Mouse (Mus musculus) heart, embryonic 11.5 days (tissue): ENCODE results near the gene Dhdds. TPM values are rescaled to one million over a fixed set of nuclear protein-coding genes. Genes with fewer than 3 reads are reported as not detected.
A peak's percentile ranks its signal among the peaks of the same experiment; 100 is the strongest.

Source experiments
- ATAC-seq: fragments of 200-750 bp; cut with Nextera tagmentation; replicated peaks from 2 replicates; pipeline ENCODE4 v1.8.0; 2017; ENCODE audit warnings: moderate library complexity; ENCODE audit not compliant: insufficient number of reproducible peaks, low FRiP score, low TSS enrichment
- H3K27ac ChIP-seq: fragments of 300-500 bp; sonication (generic); 2 replicates; pipeline ENCODE4 v1.5.1; 2014; ENCODE audit warnings: mild to moderate bottlenecking, low read depth, low read length
- H3K27me3 ChIP-seq: fragments of 300-500 bp; sonication (generic); 2 replicates; pipeline ENCODE4 v1.6.1; 2014; ENCODE audit warnings: mild to moderate bottlenecking, low read length, mixed read lengths; ENCODE audit not compliant: control insufficient read depth, insufficient read depth
- H3K36me3 ChIP-seq: fragments of 300-500 bp; sonication (generic); 2 replicates; pipeline ENCODE4 v1.6.1; 2014; ENCODE audit warnings: mild to moderate bottlenecking, low read length, moderate library complexity, mixed read lengths; ENCODE audit not compliant: control insufficient read depth, insufficient read depth
- H3K4me1 ChIP-seq: fragments of 300-500 bp; sonication (generic); 2 replicates; pipeline ENCODE4 v1.6.1; 2014; ENCODE audit warnings: low read length; ENCODE audit not compliant: control insufficient read depth, insufficient read depth
- H3K4me2 ChIP-seq: fragments of 300-500 bp; sonication (generic); 2 replicates; pipeline ENCODE4 v1.6.1; 2014; ENCODE audit warnings: mild to moderate bottlenecking, moderate library complexity
- H3K4me3 ChIP-seq: fragments of 300-500 bp; sonication (generic); 2 replicates; pipeline ENCODE4 v1.5.1; 2014; ENCODE audit warnings: low read depth, low read length
- H3K9ac ChIP-seq: fragments of 300-500 bp; sonication (generic); 2 replicates; pipeline ENCODE4 v1.6.1; 2014; ENCODE audit warnings: mild to moderate bottlenecking, low read depth, low read length, moderate library complexity
- H3K9me3 ChIP-seq: fragments of 300-500 bp; sonication (generic); replicated peaks from 2 replicates; pipeline ENCODE4 v1.6.1; 2016; ENCODE audit warnings: low read length; ENCODE audit not compliant: control insufficient read depth
- WGBS: fragments of 180-500 bp; shearing (Covaris S2); extraction: QIAGEN DNeasy Blood & Tissue Kit; methylation state at CpG from one replicate; pipeline ENCODE4 v1.1.7; 2014; ENCODE audit not compliant: insufficient replicate concordance; 5-methylcytosine and 5-hydroxymethylcytosine counted together
- polyA plus RNA-seq: library from polyadenylated mRNA; unstranded; fragments of >200 nt; fragmentation: Nextera tagmentation; extraction: Ambion mirVana; gene quantifications from 2 replicates; pipeline ENCODE4 v1.2.1, GENCODE M21; 2014

The Dhdds gene
- polyA plus RNA-seq, 1 experiment from 2014 or later: 35.3 TPM

- Histone ChIP-seq H3K4me3 (no peak overlapping the region), H3K4me2 (peak overlapping the region; percentile 2; the same call in 1 of the 2 replicates), H3K9me3 (no peaks in the 10 kb centered on the region), H3K27ac (peak overlapping the region; percentile 70), H3K9ac (peak overlapping the region; percentile 34; the same call in 1 of the 2 replicates), H3K4me1 (peaks cover 3% of the 10 kb centered on the region; the same call in 1 of the 2 replicates), H3K36me3 (no peaks in the 10 kb centered on the region), H3K27me3 (no peaks in the 10 kb centered on the region)
- ATAC-seq: no peak
- WGBS: 25% methylated on average over 7 of the region's 7 CpGs
Observed at GRCm38 (mm10) chr4:133929278-133929670, 71.4 kb downstream of the Dhdds start.

DNA sequence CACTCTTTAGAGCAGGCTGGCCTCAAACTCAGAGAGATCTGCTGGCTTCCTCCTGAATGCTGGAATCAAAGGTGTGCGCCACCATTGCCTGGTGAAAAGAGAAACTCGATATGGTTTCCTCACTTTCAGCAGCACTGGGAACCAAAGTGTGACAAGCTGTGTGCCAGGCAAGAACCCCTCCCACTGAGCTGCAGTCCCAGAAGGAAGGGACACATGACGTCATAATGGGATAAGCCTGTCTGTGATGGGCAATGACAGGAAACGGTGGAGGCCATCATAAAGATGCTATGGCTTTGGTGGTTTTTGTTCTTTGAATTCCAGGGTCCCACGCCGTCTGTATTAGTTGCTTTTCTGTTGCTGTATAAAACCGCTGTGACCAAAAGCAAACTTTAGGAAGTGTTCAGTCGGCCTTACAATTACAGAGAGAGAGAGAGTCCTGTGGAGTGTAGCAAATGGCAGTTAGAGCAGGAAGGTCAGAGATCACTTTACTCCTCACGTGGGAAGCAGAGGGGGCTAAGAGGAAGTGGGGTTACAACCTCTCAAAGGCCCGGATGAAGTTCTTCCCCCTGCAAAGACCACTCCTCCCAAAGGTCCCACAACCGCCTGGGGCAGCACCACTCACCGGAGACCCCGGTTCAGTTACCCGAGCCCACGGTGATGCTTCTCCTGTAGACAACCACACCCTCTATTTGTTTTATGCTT, 72.0 kb downstream of the Dhdds start:
- Histone ChIP-seq H3K4me2 (peak overlapping the region; percentile 2; the same call in 1 of the 2 replicates), H3K9me3 (no peaks in the 10 kb centered on the region), H3K4me3 (no peak overlapping the region), H3K27me3 (no peaks in the 10 kb centered on the region), H3K27ac (peak overlapping the region; percentile 70), H3K9ac (peak overlapping the region; percentile 34; the same call in 1 of the 2 replicates), H3K4me1 (peaks cover 3% of the 10 kb centered on the region; the same call in 1 of the 2 replicates), H3K36me3 (no peaks in the 10 kb centered on the region)
- ATAC-seq: no peak
- 44% methylated on average over 15 of the region's 15 CpGs for WGBS

DNA sequence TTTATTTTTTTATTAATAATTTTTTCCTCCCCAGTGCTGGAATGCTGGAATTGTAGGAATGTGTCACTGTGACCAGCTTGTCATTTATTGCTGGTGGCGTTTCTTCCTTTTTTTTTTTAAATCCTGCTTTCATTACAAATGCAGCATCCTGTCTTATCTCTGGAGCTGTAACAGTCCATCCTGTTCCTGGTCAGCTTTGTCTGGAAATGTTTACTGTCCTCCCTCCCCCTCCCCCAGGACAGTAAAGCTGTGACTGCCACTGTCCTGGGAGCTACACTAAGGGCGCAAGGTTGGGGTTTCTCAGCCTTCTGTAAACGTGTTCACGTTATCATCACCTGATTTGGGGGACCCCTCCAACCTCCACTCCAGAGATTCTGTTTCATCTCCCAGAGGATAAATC, 75.5 kb downstream of the Dhdds start:
- 44% methylated on average over 4 of the region's 4 CpGs for WGBS
- ATAC-seq: no peak
- no peak overlapping the region for H3K9ac ChIP-seq
- H3K4me2 ChIP-seq: no peak overlapping the region
- 0 out of 2 replicates have a peak overlapping the region, but pooled peaks have one; percentile 29 for H3K27ac ChIP-seq
- no peaks in the 10 kb centered on the region for H3K9me3 ChIP-seq
- H3K4me3 ChIP-seq: no peak overlapping the region
- peaks cover 3% of the 10 kb centered on the region; the same call in 1 of the 2 replicates for H3K4me1 ChIP-seq
- H3K36me3 ChIP-seq: no peaks in the 10 kb centered on the region
- H3K27me3 ChIP-seq: no peaks in the 10 kb centered on the region

DNA sequence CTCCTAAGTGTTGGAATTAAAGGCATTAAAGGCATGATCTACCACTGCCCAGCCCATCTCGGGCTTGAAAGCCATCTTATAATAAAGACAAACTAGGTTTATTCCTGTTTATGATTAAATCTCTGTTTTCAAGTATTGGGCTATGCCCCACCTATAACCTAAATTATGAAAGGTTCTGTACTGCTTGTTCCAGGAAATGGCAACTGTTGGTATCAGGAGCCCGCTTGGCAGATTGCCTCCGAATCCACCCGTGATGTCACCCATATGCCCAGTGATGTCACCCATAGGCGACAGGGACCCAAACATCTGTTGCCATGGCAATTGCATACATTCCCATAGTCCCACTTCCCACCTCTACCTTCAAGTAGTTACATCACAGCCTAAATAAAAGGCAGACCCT, 77.0 kb downstream of the Dhdds start:
- Histone ChIP-seq H3K27ac (no peak overlapping the region), H3K4me2 (no peak overlapping the region)
- WGBS: 92% methylated on average over 5 of the region's 5 CpGs

More for the DNA sequence above, 77.0 kb downstream of the Dhdds start:
- Histone ChIP-seq H3K36me3 (no peaks in the 10 kb centered on the region), H3K4me3 (no peak overlapping the region), H3K9ac (no peak overlapping the region), H3K9me3 (no peaks in the 10 kb centered on the region), H3K4me1 (peaks cover 3% of the 10 kb centered on the region; the same call in 1 of the 2 replicates), H3K27me3 (no peaks in the 10 kb centered on the region)
- ATAC-seq: no peak

Other genes with a start within 250 kb of the Dhdds start
- 26.7 and 34.2 TPM in 2 replicates for gene Arid1a, start 244.1 kb downstream of the Dhdds start, polyA plus RNA-seq
- 20.9 and 23.1 TPM in 2 replicates for gene Rps6ka1, start 113.1 kb downstream of the Dhdds start, polyA plus RNA-seq
- 2,081 and 2,101 TPM in 2 replicates for gene Hmgn2, start 32.3 kb downstream of the Dhdds start, polyA plus RNA-seq
- 0.21 and 0.30 TPM in 2 replicates for gene Lin28a, start 17.9 kb upstream of the Dhdds start, polyA plus RNA-seq
- not detected in 2 replicates for gene Zfp683, start 52.9 kb upstream of the Dhdds start, polyA plus RNA-seq
- gene Crybg2, start 59.9 kb upstream of the Dhdds start, polyA plus RNA-seq: 0.52 and 1.1 TPM in 2 replicates
- gene Cd52, start 94.2 kb upstream of the Dhdds start, polyA plus RNA-seq: 3.9 and 6.2 TPM in 2 replicates
- 2.0 and 3.2 TPM in 2 replicates for gene Ubxn11, start 101.7 kb upstream of the Dhdds start, polyA plus RNA-seq
- 179 and 220 TPM in 2 replicates for gene Sh3bgrl3, start 127.9 kb upstream of the Dhdds start, polyA plus RNA-seq
- 23.1 and 27.9 TPM in 2 replicates for gene Cep85, start 186.2 kb upstream of the Dhdds start, polyA plus RNA-seq
- gene Gm7534, start 202.1 kb upstream of the Dhdds start, polyA plus RNA-seq: not detected in 2 replicates
- gene Catsper4, start 226.5 kb upstream of the Dhdds start, polyA plus RNA-seq: not detected in 2 replicates
- 0.63 and 0.97 TPM in 2 replicates for gene Cnksr1, start 237.5 kb upstream of the Dhdds start, polyA plus RNA-seq
- gene E130218I03Rik, start 242.7 kb upstream of the Dhdds start, polyA plus RNA-seq: 0.23 TPM in 1 of 2 replicates, not detected in the other
- 11.5 and 12.4 TPM in 2 replicates for gene Zfp593, start 244.7 kb upstream of the Dhdds start, polyA plus RNA-seq
- gene Gm30191, start 246.0 kb upstream of the Dhdds start, polyA plus RNA-seq: not detected in 2 replicates